13 mouse cellular contexts compared by ENCODE assay signal in the genomic region with DNA sequence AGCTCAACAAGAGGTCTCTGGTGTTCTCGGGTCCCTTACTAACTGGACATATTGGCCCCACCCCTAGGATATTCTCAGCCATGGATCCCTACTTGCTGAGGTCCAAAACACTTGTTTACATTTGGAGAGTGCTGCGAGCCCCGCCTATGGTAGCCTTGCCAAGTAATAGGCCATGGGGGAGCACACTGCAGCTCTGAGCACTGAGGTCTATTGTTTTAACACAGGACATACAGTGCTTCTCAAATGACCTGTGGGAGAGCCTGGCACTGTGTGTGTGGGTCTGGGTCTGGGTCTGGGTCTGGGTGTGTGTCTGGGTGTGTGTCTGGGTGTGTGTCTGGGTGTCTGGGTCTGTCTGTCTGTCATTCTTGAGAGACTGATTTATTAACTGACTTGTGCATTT.
DNase-seq lines count a peak whose midpoint lies in the region; ATAC-seq and TF ChIP-seq lines count a peak whose summit lies in the region.
"Had no signal": no experiment of that assay in that cellular context is flagged by ENCODE, and none has a peak within 500 bp of the region (broad histone marks: within the 10 kb centered on the region; RNA-seq: fewer than 3 reads in every experiment).

No protein-coding gene starts in this region.

- TF ChIP-seq CTCF in intestine, postnatal 0 days (IDR thresholded peaks at IDR 0.05; ENCODE audit: low read depth), result no peak
- no peak for TF ChIP-seq CTCF in forebrain, postnatal 0 days (IDR thresholded peaks at IDR 0.05; ENCODE audit: low read depth)

- DNase-seq in c-Kit-negative CD71-positive TER-119-positive erythroid progenitor cells, embryonic 14.5 days (ENCODE audit: low read depth, low spot score), result peak; percentile 44
- DNase-seq in liver, result peak; percentile 74
- peak; percentile 22 for DNase-seq in lung, postnatal 14 days
- no peak for DNase-seq in cerebellum, adult 18-20 months
- DNase-seq in forebrain, postnatal 0 days, result no peak
- no peak for DNase-seq in layer of hippocampus, adult 9-10 months (ENCODE audit: low spot score)
- DNase-seq: adrenal gland, postnatal 10 days had no signal

- H3K9ac ChIP-seq in intestine, embryonic 16.5 days (ENCODE audit: low read depth, low read length), result no peak overlapping the region
- no peak overlapping the region for H3K9ac ChIP-seq in intestine, postnatal 0 days (ENCODE audit: low read depth, low read length)
- no peak overlapping the region for H3K9ac ChIP-seq in forebrain, postnatal 0 days
- H3K9ac ChIP-seq: hindbrain, embryonic 13.5 days had no signal

- H3K36me3 ChIP-seq in intestine, embryonic 16.5 days (ENCODE audit: control insufficient read depth, insufficient read depth, low read length), result no peaks in the 10 kb centered on the region
- no peaks in the 10 kb centered on the region for H3K36me3 ChIP-seq in intestine, postnatal 0 days (ENCODE audit: control insufficient read depth, insufficient read depth)
- 0 out of 2 replicates have a peak, but pooled peaks cover 4% of the 10 kb centered on the region for H3K36me3 ChIP-seq in forebrain, postnatal 0 days (ENCODE audit: insufficient read depth)

- WGBS in intestine, embryonic 16.5 days, result 82% methylated on average over 3 of the region's 3 CpGs
- 83% methylated on average over 3 of the region's 3 CpGs for WGBS in intestine, postnatal 0 days
- 92% methylated on average over 3 of the region's 3 CpGs for WGBS in forebrain, postnatal 0 days

- no peaks in the 10 kb centered on the region for H3K27me3 ChIP-seq in intestine, embryonic 16.5 days (replicated peaks; ENCODE audit: control insufficient read depth, insufficient read depth, low read length)
- H3K27me3 ChIP-seq in intestine, postnatal 0 days (replicated peaks; ENCODE audit: control insufficient read depth, insufficient read depth, low read length), result no peaks in the 10 kb centered on the region
- H3K27me3 ChIP-seq in forebrain, postnatal 0 days (ENCODE audit: insufficient read depth, low read length), result no peaks in the 10 kb centered on the region
- H3K27me3 ChIP-seq: CH12.LX; hindbrain, embryonic 13.5 days had no signal

- no peak overlapping the region for H3K4me3 ChIP-seq in intestine, embryonic 16.5 days (ENCODE audit: low read length)
- H3K4me3 ChIP-seq in intestine, postnatal 0 days (ENCODE audit: low read depth, low read length), result no peak overlapping the region
- H3K4me3 ChIP-seq in forebrain, postnatal 0 days (ENCODE audit: low read depth, low read length), result no peak overlapping the region
- H3K4me3 ChIP-seq: heart, adult 2 months; hindbrain, embryonic 13.5 days; limb, embryonic 10.5 days had no signal

- peak; percentile 38; the same call in 1 of the 2 replicates for ATAC-seq in intestine, embryonic 16.5 days
- ATAC-seq in intestine, postnatal 0 days, result no peak
- no peak for ATAC-seq in forebrain, postnatal 0 days

- no peak overlapping the region for H3K4me2 ChIP-seq in intestine, embryonic 16.5 days (ENCODE audit: low read depth, low read length)
- no peak overlapping the region for H3K4me2 ChIP-seq in intestine, postnatal 0 days (replicated peaks; ENCODE audit: low read depth)
- H3K4me2 ChIP-seq in forebrain, postnatal 0 days (ENCODE audit: low read depth), result no peak overlapping the region
- H3K4me2 ChIP-seq: hindbrain, embryonic 13.5 days had no signal

- H3K4me1 ChIP-seq in intestine, embryonic 16.5 days (ENCODE audit: control insufficient read depth, insufficient read depth, low read length), result no peaks in the 10 kb centered on the region
- no peaks in the 10 kb centered on the region for H3K4me1 ChIP-seq in intestine, postnatal 0 days (replicated peaks; ENCODE audit: control insufficient read depth, insufficient read depth, low read length)
- no peaks in the 10 kb centered on the region for H3K4me1 ChIP-seq in forebrain, postnatal 0 days (ENCODE audit: insufficient read depth)
- H3K4me1 ChIP-seq: hindbrain, embryonic 13.5 days; limb, embryonic 10.5 days had no signal

- no peaks in the 10 kb centered on the region for H3K9me3 ChIP-seq in intestine, embryonic 16.5 days (ENCODE audit: control insufficient read depth, low read length)
- no peaks in the 10 kb centered on the region for H3K9me3 ChIP-seq in intestine, postnatal 0 days (ENCODE audit: control insufficient read depth)
- no peaks in the 10 kb centered on the region for H3K9me3 ChIP-seq in forebrain, postnatal 0 days (ENCODE audit: low read length)
- H3K9me3 ChIP-seq: hindbrain, embryonic 13.5 days; limb, embryonic 10.5 days had no signal

- H3K27ac ChIP-seq in intestine, embryonic 16.5 days (ENCODE audit: low read length), result no peak overlapping the region
- no peak overlapping the region for H3K27ac ChIP-seq in intestine, postnatal 0 days (ENCODE audit: low read depth, low read length)
- H3K27ac ChIP-seq in forebrain, postnatal 0 days (ENCODE audit: low read depth, low read length), result no peak overlapping the region
- H3K27ac ChIP-seq: heart, adult 2 months; hindbrain, embryonic 13.5 days; limb, embryonic 10.5 days had no signal

Comparison
In these comparisons a context has a peak if more than half of its experiments do, and no peak if none do; other contexts are left out.
1. DNase-seq: peak in c-Kit-negative CD71-positive TER-119-positive erythroid progenitor cells, embryonic 14.5 days (single experiment), liver (single experiment) and lung, postnatal 14 days (single experiment); none in cerebellum, adult 18-20 months (0 of 2), forebrain, postnatal 0 days (single experiment) and layer of hippocampus, adult 9-10 months (single experiment).